Mouse (Mus musculus) C3H10T1/2 (cell line): ENCODE data around the gene Grm2. TPM values are rescaled to one million over a fixed set of nuclear protein-coding genes. Genes with fewer than 3 reads are reported as not detected.

Experiments used
- polyA plus RNA-seq, 2 experiments: library from polyadenylated mRNA; unstranded; fragments of >200 nt; fragmentation: generic; extraction: Trizol; gene quantifications; one replicate each; pipeline ENCODE4 v1.2.1; 2012; ENCODE audit warnings: missing spikeins in 2 of 2

Grm2 gene
- not detected for polyA plus RNA-seq

GRCm38 (mm10) chr9:106655884-106656720 lies at the start of gene Grm2:
TSS of gene Grm2 (minus strand) at chr9:106656082.

GRCm38 (mm10) chr9:106685249-106686101 lies 29.6 kb upstream of the Grm2 start, which contains the start of gene Tex264:
TSS of gene Tex264 (minus strand) at chr9:106685927.

GRCm38 (mm10) chr9:106626282-106626681 lies 29.6 kb downstream of the Grm2 start, which contains the start of gene Iqcf6:
TSS of gene Iqcf6 (plus strand) at chr9:106626582.

Other genes with a start within 250 kb of the Grm2 start
- gene Rpl29, start 226.6 kb downstream of the Grm2 start, polyA plus RNA-seq = 100 to 1,000 TPM in 1 of 2 experiments, 10 to 100 TPM in 1; 59.4 to 106 TPM
- gene Acy1, start 217.8 kb downstream of the Grm2 start, polyA plus RNA-seq = 10 to 100 TPM; 20.4 to 31.4 TPM
- gene Abhd14b, start 208.6 kb downstream of the Grm2 start, polyA plus RNA-seq = 10 to 100 TPM; 25.4 to 55.1 TPM
- 10 to 100 TPM; 20.7 to 21.6 TPM for gene Abhd14a, start 208.4 kb downstream of the Grm2 start, polyA plus RNA-seq
- gene Pcbp4, start 202.8 kb downstream of the Grm2 start, polyA plus RNA-seq = 100 to 1,000 TPM; 165 to 175 TPM
- gene Gpr62, start 190.1 kb downstream of the Grm2 start, polyA plus RNA-seq = under 1 TPM; 0.07 to 0.48 TPM
- gene Rrp9, start 180.1 kb downstream of the Grm2 start, polyA plus RNA-seq = 10 to 100 TPM; 21.0 to 95.0 TPM
- gene Parp3, start 179.1 kb downstream of the Grm2 start, polyA plus RNA-seq = 10 to 100 TPM in 1 of 2 experiments, 1 to 10 TPM in 1; 9.7 to 44.0 TPM
- gene Iqcf1, start 156.1 kb downstream of the Grm2 start, polyA plus RNA-seq = under 1 TPM in 1 of 2 experiments, not detected in 1; 0.14 TPM
- gene Iqcf5, start 141.5 kb downstream of the Grm2 start, polyA plus RNA-seq = under 1 TPM in 1 of 2 experiments, not detected in 1; 0.07 TPM
- gene Iqcf3, start 94.5 kb downstream of the Grm2 start, polyA plus RNA-seq = not detected
- not detected for gene Iqcf4, start 85.1 kb downstream of the Grm2 start, polyA plus RNA-seq
- not detected for gene Iqcf6, start 29.5 kb downstream of the Grm2 start, polyA plus RNA-seq
- gene Tex264, start 29.8 kb upstream of the Grm2 start, polyA plus RNA-seq = 100 to 1,000 TPM; 117 to 130 TPM
- 1 to 10 TPM in 1 of 2 experiments, under 1 TPM in 1; 0.77 to 4.0 TPM for gene Rad54l2, start 133.1 kb upstream of the Grm2 start, polyA plus RNA-seq
- 1 to 10 TPM in 1 of 2 experiments, under 1 TPM in 1; 0.69 to 6.7 TPM for gene Dcaf1, start 165.8 kb upstream of the Grm2 start, polyA plus RNA-seq
- 10 to 100 TPM in 1 of 2 experiments, 1 to 10 TPM in 1; 9.9 to 15.9 TPM for gene Rbm15b, start 231.3 kb upstream of the Grm2 start, polyA plus RNA-seq
- 100 to 1,000 TPM; 235 to 273 TPM for gene Manf, start 235.9 kb upstream of the Grm2 start, polyA plus RNA-seq